Mouse (Mus musculus) myocyte (in vitro differentiated cells): ENCODE data around the gene Fbxo47. TPM values are rescaled to one million over a fixed set of nuclear protein-coding genes. Genes with fewer than 3 reads are reported as not detected.

Experiments
- H3K27me3 ChIP-seq: one replicate; pipeline ENCODE4 v1.6.1; 2011; ENCODE audit not compliant: control insufficient read depth, insufficient read depth, insufficient read length
- H3K36me3 ChIP-seq: one replicate; pipeline ENCODE4 v1.6.1; 2011; ENCODE audit not compliant: control insufficient read depth, insufficient read depth
- H3K4me2 ChIP-seq: one replicate; pipeline ENCODE4 v1.6.1; 2011; ENCODE audit warnings: low read depth, control low read depth
- H3K4me3 ChIP-seq: one replicate; pipeline ENCODE4 v1.5.1; 2011; ENCODE audit warnings: mild to moderate bottlenecking, control low read depth, moderate library complexity
- H3K79me2 ChIP-seq: one replicate; pipeline ENCODE4 v1.6.1; 2011; ENCODE audit not compliant: control insufficient read depth, insufficient read depth
- H3ac ChIP-seq: one replicate; pipeline ENCODE4 v1.6.1; 2011; ENCODE audit not compliant: control insufficient read depth, insufficient read length
- CEBPB ChIP-seq: IDR thresholded peaks from 2 replicates; pipeline ENCODE4 v1.6.1; 2011; ENCODE audit warnings: mild to moderate bottlenecking, moderate library complexity; ENCODE audit not compliant: poor library complexity, insufficient read depth, severe bottlenecking
- E2F4 ChIP-seq: IDR thresholded peaks from one replicate; pipeline ENCODE4 v1.6.1; 2011; ENCODE audit warnings: mild to moderate bottlenecking, control low read depth, moderate library complexity; ENCODE audit not compliant: insufficient read depth
- MAX ChIP-seq: IDR thresholded peaks from one replicate; pipeline ENCODE4 v1.6.1; 2011; ENCODE audit warnings: low read depth, mild to moderate bottlenecking, control low read depth
- MYOD1 ChIP-seq, 3 experiments: IDR thresholded peaks; one replicate each; pipeline ENCODE4 v1.6.1; 2011; ENCODE audit warnings: control low read depth in 2 of 3, low read depth in 2 of 3, mild to moderate bottlenecking in 2 of 3, moderate library complexity in 1 of 3; ENCODE audit not compliant: insufficient read length in 2 of 3, control insufficient read depth in 1 of 3
- MYOG ChIP-seq, 3 experiments: IDR thresholded peaks; one replicate each; pipeline ENCODE4 v1.6.1; 2011; ENCODE audit warnings: control low read depth in 2 of 3, low read depth in 2 of 3, mild to moderate bottlenecking in 2 of 3; ENCODE audit not compliant: insufficient read length in 2 of 3, control insufficient read depth in 1 of 3, insufficient read depth in 1 of 3
- POLR2A ChIP-seq: IDR thresholded peaks from one replicate; pipeline ENCODE4 v1.6.1; 2011; ENCODE audit warnings: low read depth, mild to moderate bottlenecking, control low read depth, moderate library complexity; ENCODE audit not compliant: insufficient read length
- POLR2AphosphoS2 ChIP-seq: IDR thresholded peaks from one replicate; pipeline ENCODE4 v1.6.1; 2011; ENCODE audit warnings: low read depth, control low read depth; ENCODE audit not compliant: insufficient read length
- REST ChIP-seq: IDR thresholded peaks from one replicate; pipeline ENCODE4 v1.6.1; 2011; ENCODE audit warnings: mild to moderate bottlenecking, control low read depth, moderate library complexity; ENCODE audit not compliant: insufficient read depth, insufficient read length
- SRF ChIP-seq: IDR thresholded peaks from one replicate; pipeline ENCODE4 v1.6.1; 2011; ENCODE audit warnings: low read depth; ENCODE audit not compliant: control insufficient read depth, insufficient read length
- TCF12 ChIP-seq: IDR thresholded peaks from one replicate; pipeline ENCODE4 v1.6.1; 2011; ENCODE audit warnings: mild to moderate bottlenecking, control low read depth; ENCODE audit not compliant: poor library complexity, insufficient read depth, severe bottlenecking
- TCF3 ChIP-seq: IDR thresholded peaks from one replicate; pipeline ENCODE4 v1.6.1; 2011; ENCODE audit warnings: low read depth, control low read depth; ENCODE audit not compliant: insufficient read length
- USF1 ChIP-seq: IDR thresholded peaks from one replicate; pipeline ENCODE4 v1.6.1; 2011; ENCODE audit warnings: low read depth, mild to moderate bottlenecking, control low read depth, moderate library complexity
- polyA plus RNA-seq: library from polyadenylated mRNA; unstranded; fragments of >200 nt; fragmentation: generic; extraction: Trizol; gene quantifications from one replicate; pipeline ENCODE4 v1.2.1, GENCODE M21; 2012; ENCODE audit warnings: missing spikeins

The Fbxo47 gene
- polyA plus RNA-seq, 1 experiment, result 0.32 TPM

DNA sequence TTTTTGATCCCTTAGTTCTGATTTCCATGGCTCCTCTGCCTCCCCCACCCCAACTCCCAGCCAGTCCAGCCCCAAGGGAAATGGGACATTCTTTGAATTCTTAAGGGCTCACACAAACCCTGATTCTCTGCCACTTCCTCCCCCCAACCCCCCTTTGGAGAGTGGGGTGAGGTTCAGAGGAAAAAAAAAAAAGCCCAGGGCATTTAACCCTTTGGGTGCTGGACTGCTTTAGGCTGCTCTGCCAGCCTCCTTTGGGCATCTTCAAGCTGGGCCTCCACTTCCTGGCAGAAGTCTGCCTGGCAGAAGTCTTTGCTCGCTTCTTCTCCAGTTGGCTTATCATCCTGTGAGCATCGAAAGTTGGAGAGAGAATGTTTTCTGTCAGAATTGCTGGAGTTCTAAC, 75.9 kb downstream of the Fbxo47 start:
- no peaks in the 10 kb centered on the region for H3K27me3 ChIP-seq
- H3K4me2 ChIP-seq, result peak overlapping the region; percentile 38
- peaks cover 9% of the 10 kb centered on the region for H3K36me3 ChIP-seq
- no peak overlapping the region for H3K4me3 ChIP-seq
- no peak overlapping the region for H3ac ChIP-seq
- peaks cover 91% of the 10 kb centered on the region for H3K79me2 ChIP-seq
- TF ChIP-seq E2F4 (no peak), MYOD1 (IDR thresholded peaks at IDR 0.05; ENCODE audit: control insufficient read depth in 1 of 3, insufficient read length in 2 of 3, low read depth in 2 of 3) (no peak), SRF (no peak), POLR2AphosphoS2 (no peak), TCF3 (no peak), POLR2A (no peak), MAX (no peak), CEBPB (no peak), USF1 (no peak), TCF12 (no peak), REST (no peak), MYOG (IDR thresholded peaks at IDR 0.05; ENCODE audit: control insufficient read depth in 1 of 3, insufficient read depth in 1 of 3, insufficient read length in 2 of 3, low read depth in 2 of 3) (no peak)

DNA sequence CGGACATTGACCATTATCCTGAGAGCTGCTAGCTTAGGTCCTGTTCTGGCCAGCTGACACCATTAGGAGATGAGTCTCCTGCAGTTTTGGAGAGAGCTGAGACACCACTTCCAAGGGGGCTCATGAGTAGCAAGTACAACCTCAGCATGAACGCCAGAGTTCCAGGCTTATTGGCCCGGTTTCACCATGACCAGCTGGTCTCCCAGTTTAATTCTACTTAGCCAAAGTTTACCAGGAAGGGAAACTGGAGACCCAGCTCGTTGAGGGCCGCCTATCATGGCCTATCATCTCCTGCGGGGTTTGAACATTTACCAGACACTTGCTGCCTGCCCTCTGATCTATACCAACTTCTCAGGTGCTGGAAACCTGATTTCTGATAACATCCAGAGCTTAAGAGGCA, 76.3 kb downstream of the Fbxo47 start:
- TF ChIP-seq SRF, result no peak
- no peak for TF ChIP-seq E2F4
- no peak for TF ChIP-seq MYOD1 (IDR thresholded peaks at IDR 0.05; ENCODE audit: control insufficient read depth in 1 of 3, insufficient read length in 2 of 3, low read depth in 2 of 3)
- TF ChIP-seq MYOG (IDR thresholded peaks at IDR 0.05; ENCODE audit: control insufficient read depth in 1 of 3, insufficient read depth in 1 of 3, insufficient read length in 2 of 3, low read depth in 2 of 3), result no peak
- TF ChIP-seq POLR2A, result no peak
- no peak for TF ChIP-seq USF1
- no peak for TF ChIP-seq REST
- no peak for TF ChIP-seq TCF12
- TF ChIP-seq CEBPB, result no peak
- TF ChIP-seq POLR2AphosphoS2, result no peak
- TF ChIP-seq TCF3, result no peak
- no peak for TF ChIP-seq MAX
- no peak overlapping the region for H3K4me3 ChIP-seq
- no peaks in the 10 kb centered on the region for H3K27me3 ChIP-seq
- H3K36me3 ChIP-seq, result peaks cover 9% of the 10 kb centered on the region
- peaks cover 91% of the 10 kb centered on the region for H3K79me2 ChIP-seq
- H3ac ChIP-seq, result no peak overlapping the region
- H3K4me2 ChIP-seq, result peak overlapping the region; percentile 38

DNA sequence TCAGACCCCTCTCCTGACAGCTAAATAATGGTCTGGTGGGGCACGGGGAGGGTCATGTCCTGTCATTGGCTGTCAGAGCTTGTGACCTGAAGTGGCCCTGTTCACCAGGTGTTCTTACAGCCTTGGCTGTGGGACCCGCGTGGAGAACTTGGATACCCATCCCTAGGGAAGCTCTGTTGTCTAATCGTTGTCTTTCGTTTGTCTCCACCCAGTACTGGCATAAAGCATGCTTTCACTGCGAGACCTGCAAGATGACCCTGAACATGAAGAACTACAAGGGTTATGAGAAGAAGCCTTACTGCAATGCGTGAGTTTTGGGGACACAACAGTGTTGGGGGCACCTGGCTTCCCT, 77.4 kb downstream of the Fbxo47 start:
- Histone ChIP-seq H3K36me3 (peaks cover 9% of the 10 kb centered on the region), H3K4me3 (peak overlapping the region; percentile 4), H3K79me2 (peaks cover 92% of the 10 kb centered on the region), H3ac (no peak overlapping the region), H3K27me3 (no peaks in the 10 kb centered on the region), H3K4me2 (peak overlapping the region; percentile 81)
- TF ChIP-seq CEBPB (no peak), POLR2A (no peak), MYOG (IDR thresholded peaks at IDR 0.05; ENCODE audit: control insufficient read depth in 1 of 3, insufficient read depth in 1 of 3, insufficient read length in 2 of 3, low read depth in 2 of 3) (no peak), MYOD1 (IDR thresholded peaks at IDR 0.05; ENCODE audit: control insufficient read depth in 1 of 3, insufficient read length in 2 of 3, low read depth in 2 of 3) (no peak), REST (no peak), TCF12 (no peak), USF1 (no peak), MAX (no peak), SRF (no peak), E2F4 (no peak)

DNA sequence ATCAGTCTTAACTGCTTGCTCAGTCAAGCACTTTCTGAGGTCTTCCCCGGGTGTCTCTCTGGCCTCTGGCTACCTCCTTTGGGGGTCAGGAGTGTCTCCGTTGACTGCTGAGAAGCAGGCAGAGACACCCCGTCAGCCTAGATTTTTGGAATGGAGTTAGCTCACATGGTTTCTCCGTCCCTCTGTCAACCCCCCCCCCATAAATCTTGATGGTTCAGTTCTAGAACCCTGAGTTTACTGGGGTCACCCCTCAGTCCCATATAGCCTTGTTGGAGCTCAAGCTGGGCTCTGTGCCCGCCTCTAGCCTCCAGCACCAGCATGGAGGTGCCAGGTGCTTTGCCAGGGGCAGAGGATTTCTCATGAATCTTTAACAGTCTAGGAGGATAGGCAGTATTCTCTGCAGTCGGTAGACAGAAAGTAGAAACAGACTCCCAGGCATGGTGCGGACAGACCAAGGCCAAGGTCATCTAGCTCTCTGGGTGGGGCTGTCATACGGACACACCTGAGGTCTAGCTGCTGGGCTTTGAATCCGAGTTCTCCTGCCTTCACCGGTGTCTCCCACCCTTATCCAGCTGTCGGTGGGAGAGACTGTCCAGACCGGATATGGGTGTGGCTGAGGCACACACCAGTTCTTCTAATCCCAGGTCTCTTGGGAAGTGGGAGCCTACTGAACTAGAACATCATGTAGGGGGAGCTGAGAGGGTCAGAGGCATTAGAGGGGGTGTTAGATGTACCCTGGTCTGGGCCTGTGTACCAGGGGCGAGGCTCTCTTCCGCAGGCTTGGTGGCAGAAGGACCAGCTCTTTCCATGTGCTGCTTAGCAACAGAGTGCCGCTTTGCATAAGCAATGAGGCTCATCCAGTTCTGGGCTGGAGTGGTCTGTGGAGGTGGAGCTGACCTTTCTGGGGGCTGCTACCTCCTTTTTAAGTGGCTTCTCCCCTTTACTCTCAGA, 78.0 kb downstream of the Fbxo47 start:
- H3K79me2 ChIP-seq, result peaks cover 92% of the 10 kb centered on the region
- H3K4me3 ChIP-seq, result peak overlapping the region; percentile 4
- no peaks in the 10 kb centered on the region for H3K27me3 ChIP-seq
- H3ac ChIP-seq, result no peak overlapping the region
- TF ChIP-seq SRF, result no peak
- no peak for TF ChIP-seq E2F4
- TF ChIP-seq MYOG (IDR thresholded peaks at IDR 0.05; ENCODE audit: control insufficient read depth in 1 of 3, insufficient read depth in 1 of 3, insufficient read length in 2 of 3, low read depth in 2 of 3), result peak in 1 of 3 experiments; percentile 42
- TF ChIP-seq MAX, result no peak
- TF ChIP-seq USF1, result no peak
- TF ChIP-seq REST, result no peak
- no peak for TF ChIP-seq TCF3
- TF ChIP-seq MYOD1 (IDR thresholded peaks at IDR 0.05; ENCODE audit: control insufficient read depth in 1 of 3, insufficient read length in 2 of 3, low read depth in 2 of 3), result peak in 2 of 3 experiments; percentile 49 to 51
- TF ChIP-seq POLR2AphosphoS2, result no peak
- peak overlapping the region; percentile 81 for H3K4me2 ChIP-seq
- peaks cover 9% of the 10 kb centered on the region for H3K36me3 ChIP-seq
